Mouse (Mus musculus) fibroblast of lung, adult 2 months (primary cell): ENCODE measurements at regions not wholly inside any gene's neighbourhood (a gene's known extent, or its start where the extent isn't known, plus 50 kb on each side); places are given as distances from the start of the nearest gene placed in this dataset.
"Not testable (repeated sequence)": the region's sequence is repeated elsewhere in the genome, so short reads cannot be mapped to it uniquely, and the experiment has no call there.

Experiments
- DNase-seq: peaks from one replicate; pipeline ENCODE4 v3.0.0-alpha.2; 2011; ENCODE audit warnings: low read depth

GRCm38 (mm10) chr6:16765354-16765753 is 132.9 kb downstream of the Tfec start:
- no peak for DNase-seq

GRCm38 (mm10) chr6:16764707-16765106 is 133.5 kb downstream of the Tfec start:
- no peak for DNase-seq

GRCm38 (mm10) chr6:16755044-16755443 is 143.2 kb downstream of the Tfec start:
- not testable (repeated sequence) for DNase-seq

- no peak for DNase-seq
These were observed 165.1 kb downstream of the Tfec start for GRCm38 (mm10) chr6:16733184-16733583.

- DNase-seq: no peak
These were observed 166.1 kb downstream of the Tfec start for GRCm38 (mm10) chr6:16732095-16732494.

GRCm38 (mm10) chr6:16727256-16727890 is 170.9 kb downstream of the Tfec start:
- DNase-seq: no peak

GRCm38 (mm10) chr6:16725256-16725655 is 173.0 kb downstream of the Tfec start:
- no peak for DNase-seq

- no peak for DNase-seq
These were observed 193.7 kb downstream of the Tfec start for GRCm38 (mm10) chr6:16704496-16704895.

- DNase-seq: no peak
These were observed 194.9 kb downstream of the Tfec start for GRCm38 (mm10) chr6:16703412-16703746.

GRCm38 (mm10) chr6:16702706-16703411 is 195.4 kb downstream of the Tfec start:
- DNase-seq: peak; percentile 22

GRCm38 (mm10) chr6:16697285-16697684 is 201.0 kb downstream of the Tfec start:
- DNase-seq: no peak

- DNase-seq: no peak
These were observed 230.2 kb downstream of the Tfec start for GRCm38 (mm10) chr6:16668004-16668403.

- DNase-seq: no peak
These were observed 231.0 kb downstream of the Tfec start for GRCm38 (mm10) chr6:16667241-16667640.

- no peak for DNase-seq
These were observed 252.0 kb downstream of the Tfec start for GRCm38 (mm10) chr6:16646269-16646668.

- no peak for DNase-seq
These were observed 254.7 kb downstream of the Tfec start for GRCm38 (mm10) chr6:16643519-16643918.

GRCm38 (mm10) chr6:16636736-16637304 is 261.4 kb downstream of the Tfec start:
- no peak for DNase-seq

- DNase-seq: no peak
These were observed 262.1 kb downstream of the Tfec start for GRCm38 (mm10) chr6:16636108-16636507.

- DNase-seq: no peak
These were observed 290.7 kb downstream of the Tfec start for GRCm38 (mm10) chr6:16607393-16608023.

GRCm38 (mm10) chr6:16606687-16607392 is 291.4 kb downstream of the Tfec start:
- DNase-seq: no peak

GRCm38 (mm10) chr6:16592411-16592810 is 305.8 kb downstream of the Tfec start:
- DNase-seq: no peak

GRCm38 (mm10) chr6:16582302-16582701 is 315.9 kb downstream of the Tfec start:
- no peak for DNase-seq

- DNase-seq: no peak
These were observed 316.4 kb downstream of the Tfec start for GRCm38 (mm10) chr6:16581801-16582200.
